Mouse (Mus musculus) E14TG2a.4 (cell line): ENCODE data around the gene Aarsd1.
"Not testable (repeated sequence)": the region's sequence is repeated elsewhere in the genome, so short reads cannot be mapped to it uniquely, and the experiment has no call there.

ENCODE experiments used
- CTCF ChIP-seq: conservative IDR thresholded peaks from 2 replicates; pipeline ENCODE4 v1.5.1; 2014; ENCODE audit warnings: low read length
- NANOG ChIP-seq: IDR thresholded peaks from 2 replicates; pipeline ENCODE4 v1.6.1; 2014; ENCODE audit warnings: borderline replicate concordance, low read length, mixed read lengths
- POU5F1 ChIP-seq: IDR thresholded peaks from 2 replicates; pipeline ENCODE4 v1.6.1; 2014; ENCODE audit warnings: low read length, borderline replicate concordance

DNA sequence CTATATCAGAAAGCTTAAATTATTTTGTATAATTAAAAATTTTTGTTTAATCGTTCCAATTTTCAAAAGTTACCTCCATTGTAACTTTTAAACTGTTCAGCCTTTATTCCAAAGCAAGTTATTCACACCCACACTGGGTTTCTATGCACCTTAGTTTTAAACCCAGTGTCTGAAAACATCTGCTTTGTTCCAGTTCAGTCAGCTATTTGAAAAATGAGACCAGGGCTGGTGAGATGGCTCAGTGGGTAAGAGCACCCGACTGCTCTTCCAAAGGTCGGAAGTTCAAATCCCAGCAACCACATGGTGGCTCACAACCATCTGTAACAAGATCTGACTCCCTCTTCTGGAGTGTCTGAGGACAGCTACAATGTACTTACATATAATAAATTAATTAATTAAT, 20.6 kb upstream of the Aarsd1 start:
- TF ChIP-seq CTCF, POU5F1, NANOG: not testable (repeated sequence)
